Mouse (Mus musculus): ENCODE data around the gene Ercc2. TPM values are rescaled to one million over a fixed set of nuclear protein-coding genes. Genes with fewer than 3 reads are reported as not detected.

The Ercc2 gene
- total RNA-seq, 2 experiments from 2014 or later, result 7.8 to 8.8 TPM

DNA sequence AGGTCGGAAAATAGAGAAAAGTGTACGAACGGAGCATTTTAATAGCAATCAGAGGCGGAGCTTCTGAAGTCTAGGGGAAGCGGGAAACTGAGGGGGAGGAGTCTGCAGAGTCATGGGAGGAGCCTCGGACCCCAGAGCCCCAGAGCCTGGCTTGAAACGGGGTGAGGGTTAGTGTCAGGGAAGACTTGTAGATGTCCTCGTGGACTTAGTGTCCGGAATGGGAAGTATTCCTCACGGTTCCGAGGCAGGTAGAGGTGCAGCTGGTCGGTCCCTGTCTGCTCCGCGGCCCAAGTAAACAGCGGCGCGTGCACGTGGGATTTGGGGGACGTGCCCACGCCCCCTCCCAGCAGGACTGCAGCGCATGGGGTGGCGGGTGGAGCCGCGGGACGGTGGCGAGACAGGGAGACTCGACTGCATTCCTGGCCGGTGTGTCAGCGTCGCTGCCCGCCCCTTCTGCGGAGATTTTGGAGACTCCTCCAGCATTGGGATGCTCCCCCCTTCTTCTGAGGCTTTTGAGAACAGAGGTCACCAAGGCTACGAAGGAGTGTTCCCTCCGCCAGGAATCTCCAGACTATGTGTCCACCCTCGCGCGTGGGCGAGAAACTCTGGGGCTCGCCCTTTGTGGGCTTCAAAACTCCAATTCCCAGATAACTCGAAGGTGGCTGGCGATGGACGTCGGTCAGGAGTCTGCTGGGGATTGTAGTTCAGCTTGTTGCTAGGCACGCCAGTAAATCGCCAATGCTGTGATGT lies 21.7 kb upstream of the Ercc2 start:
- DNase-seq, result peak; percentile 72

DNA sequence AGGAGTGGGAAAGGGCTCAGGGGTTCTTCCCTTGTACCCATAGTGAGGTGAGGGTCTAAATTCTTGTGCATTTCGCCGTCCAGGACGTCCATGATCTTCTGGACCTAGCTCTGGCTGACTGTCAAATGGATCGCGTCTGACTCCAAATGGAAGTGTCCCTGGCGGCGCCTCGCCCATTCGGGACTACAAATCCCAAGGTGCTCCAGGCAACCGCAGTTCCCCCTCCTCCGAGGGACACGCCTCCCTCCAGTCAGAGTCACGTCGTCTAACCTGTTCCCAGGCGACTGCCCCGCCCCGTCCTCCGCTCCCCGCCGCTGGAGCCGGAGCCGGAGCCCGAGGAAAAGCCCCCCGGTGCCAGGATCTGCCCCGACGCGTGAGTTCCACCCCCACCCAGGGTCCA lies 20.9 kb upstream of the Ercc2 start:
- DNase-seq, result peak; percentile 91

DNA sequence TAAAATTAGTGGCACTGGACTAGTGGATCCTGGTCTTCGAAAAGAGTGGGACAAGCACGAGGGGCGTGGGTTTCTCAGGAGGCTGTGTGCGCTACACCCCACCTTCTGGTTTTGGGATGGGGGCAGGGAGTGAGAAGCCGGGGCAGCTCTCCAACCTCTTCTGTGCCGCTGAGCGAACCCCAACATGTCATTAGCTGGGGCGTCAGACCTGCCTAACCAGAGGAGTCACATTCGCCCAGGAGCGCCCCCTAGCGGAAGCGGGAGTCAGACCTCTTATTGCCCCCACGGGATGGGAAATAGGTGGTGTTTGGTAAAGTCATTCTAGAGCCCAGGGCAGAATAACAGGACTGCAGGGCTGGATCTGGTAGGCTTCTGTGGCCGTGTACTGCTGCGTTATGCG lies 20.1 kb upstream of the Ercc2 start:
- peak; percentile 63 for DNase-seq

GRCm38 (mm10) chr7:19362276-19362675 lies 19.5 kb upstream of the Ercc2 start:
- DNase-seq, result no peak

DNA sequence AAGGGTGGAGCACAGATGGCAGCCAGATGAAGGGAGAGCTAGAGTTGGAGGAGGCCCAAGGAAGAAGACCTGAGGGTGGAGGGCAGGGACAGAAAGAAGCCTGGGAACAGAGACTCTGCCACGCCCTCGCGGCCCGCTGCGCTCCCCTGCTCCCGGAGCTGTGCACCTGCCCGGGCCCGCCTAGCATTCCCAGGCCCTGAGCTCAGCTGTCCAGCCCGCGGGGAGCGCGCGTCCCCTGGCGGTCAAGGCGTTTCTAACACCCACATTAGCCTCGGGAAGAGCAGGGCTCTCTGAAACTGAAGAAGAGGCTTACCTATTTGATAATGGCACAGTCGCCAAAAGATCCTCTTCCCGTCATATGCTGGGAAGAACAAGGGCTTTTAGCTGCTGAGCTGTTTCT lies 17.9 kb upstream of the Ercc2 start:
- peak; percentile 72 for DNase-seq

DNA sequence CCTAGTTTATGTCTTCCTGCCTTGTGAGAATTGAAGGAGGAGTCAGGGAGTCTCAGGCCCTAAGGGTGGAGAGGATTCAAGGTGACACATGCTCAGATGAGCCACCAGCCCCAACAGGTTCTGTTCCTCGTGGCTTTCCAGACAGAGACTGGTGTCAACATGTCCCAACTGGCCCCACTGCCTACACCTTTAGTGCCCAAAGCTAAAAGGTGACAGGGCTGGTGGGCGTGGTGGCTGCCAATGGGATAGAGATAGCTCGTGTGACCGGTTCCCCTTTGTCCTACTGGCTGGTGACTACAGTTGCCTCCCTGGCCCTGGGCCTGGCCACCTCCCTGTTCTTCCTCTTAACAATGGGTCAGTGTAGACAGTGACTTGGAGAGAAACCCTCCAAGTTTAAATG lies 16.4 kb upstream of the Ercc2 start:
- DNase-seq, result no peak

DNA sequence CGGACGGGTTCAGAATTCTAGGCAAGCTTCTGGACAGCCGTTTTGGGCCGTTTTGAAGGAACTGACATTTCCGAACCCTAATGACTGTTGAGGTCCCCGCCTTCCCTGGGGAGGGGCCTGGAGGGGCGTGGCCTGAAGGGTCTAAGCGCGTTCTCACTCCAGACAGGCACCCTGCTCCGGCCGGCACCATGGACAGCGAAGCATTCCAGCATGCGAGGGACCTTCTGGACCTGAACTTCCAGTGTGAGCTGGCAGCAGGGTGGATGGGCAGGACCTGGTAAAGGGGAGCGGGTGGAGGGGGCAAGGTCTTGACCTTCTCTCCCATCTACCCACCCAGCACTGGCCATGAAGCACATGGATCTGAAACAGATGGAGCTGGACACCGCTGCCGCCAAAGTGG lies 13.4 kb upstream of the Ercc2 start:
- DNase-seq, result no peak

DNA sequence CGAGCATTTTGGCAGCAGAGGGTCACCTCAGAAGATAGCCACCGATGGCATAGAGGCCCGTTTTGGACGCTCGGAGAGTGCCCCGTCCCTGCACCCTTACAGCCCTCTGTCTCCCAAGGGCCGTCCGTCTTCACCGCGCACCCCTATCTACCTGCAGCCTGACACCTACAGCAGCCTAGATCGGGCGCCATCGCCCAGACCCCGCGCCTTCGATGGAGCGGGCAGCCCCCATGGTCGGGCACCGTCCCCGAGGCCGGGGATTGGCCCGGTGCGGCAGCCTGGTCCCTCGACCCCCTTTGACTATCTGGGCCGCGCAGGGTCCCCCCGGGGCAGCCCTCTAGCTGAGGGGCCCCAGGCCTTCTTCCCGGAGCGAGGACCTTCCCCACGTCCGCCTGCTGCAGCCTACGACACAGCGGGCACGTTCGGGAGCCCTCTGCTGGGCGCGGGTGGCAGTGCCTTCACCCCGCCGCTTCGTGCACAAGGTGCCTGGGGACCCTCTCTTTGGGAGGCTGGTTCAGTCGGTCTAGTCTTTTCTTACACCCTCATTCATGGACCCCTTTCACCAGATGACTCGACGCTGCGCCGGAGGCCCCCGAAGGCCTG lies 11.9 kb upstream of the Ercc2 start:
- DNase-seq, result no peak

- no peak for DNase-seq
These were observed 8.4 kb upstream of the Ercc2 start for GRCm38 (mm10) chr7:19373367-19373766.

DNA sequence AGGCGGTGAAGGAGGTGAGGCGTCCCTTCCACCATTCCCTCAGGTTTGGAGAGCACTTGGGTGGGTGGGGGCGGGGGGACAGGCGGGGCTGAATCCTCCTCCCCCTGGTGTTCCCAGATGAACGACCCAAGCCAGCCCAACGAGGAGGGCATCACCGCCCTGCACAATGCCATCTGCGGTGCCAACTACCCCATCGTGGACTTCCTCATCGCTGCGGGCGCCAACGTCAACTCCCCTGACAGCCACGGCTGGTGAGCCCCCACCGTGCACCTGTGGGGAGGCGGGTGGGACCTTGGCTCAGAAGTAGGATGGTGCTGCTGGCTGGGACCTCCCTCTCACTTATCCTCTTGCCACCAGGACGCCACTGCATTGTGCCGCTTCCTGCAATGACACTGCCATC lies 6.4 kb upstream of the Ercc2 start:
- DNase-seq, result no peak

GRCm38 (mm10) chr7:19376019-19376418 lies 5.8 kb upstream of the Ercc2 start:
- DNase-seq, result no peak

GRCm38 (mm10) chr7:19378049-19378448 lies 3.8 kb upstream of the Ercc2 start:
- DNase-seq, result no peak

DNA sequence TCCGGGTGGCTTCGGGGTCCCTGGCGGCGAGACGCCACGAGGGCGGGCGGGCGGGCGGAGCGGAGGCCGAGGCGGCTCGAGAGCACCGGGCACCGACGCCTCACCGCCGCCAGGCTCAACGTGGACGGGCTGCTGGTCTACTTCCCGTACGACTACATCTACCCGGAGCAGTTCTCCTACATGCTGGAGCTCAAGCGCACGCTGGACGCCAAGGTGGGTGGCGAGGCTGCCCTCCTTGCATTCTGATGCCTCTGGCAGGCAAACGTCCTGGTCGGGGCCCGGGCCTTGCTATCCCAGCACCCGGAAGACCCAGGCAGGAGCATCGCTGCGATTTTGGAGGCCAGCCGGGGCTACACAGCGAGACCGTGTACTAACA lies 344 bp downstream of the Ercc2 start:
- DNase-seq, result no peak

GRCm38 (mm10) chr7:19383708-19384107 lies 1.9 kb downstream of the Ercc2 start:
- DNase-seq, result no peak

GRCm38 (mm10) chr7:19388699-19389413 lies 7.0 kb downstream of the Ercc2 start:
- no peak for DNase-seq

DNA sequence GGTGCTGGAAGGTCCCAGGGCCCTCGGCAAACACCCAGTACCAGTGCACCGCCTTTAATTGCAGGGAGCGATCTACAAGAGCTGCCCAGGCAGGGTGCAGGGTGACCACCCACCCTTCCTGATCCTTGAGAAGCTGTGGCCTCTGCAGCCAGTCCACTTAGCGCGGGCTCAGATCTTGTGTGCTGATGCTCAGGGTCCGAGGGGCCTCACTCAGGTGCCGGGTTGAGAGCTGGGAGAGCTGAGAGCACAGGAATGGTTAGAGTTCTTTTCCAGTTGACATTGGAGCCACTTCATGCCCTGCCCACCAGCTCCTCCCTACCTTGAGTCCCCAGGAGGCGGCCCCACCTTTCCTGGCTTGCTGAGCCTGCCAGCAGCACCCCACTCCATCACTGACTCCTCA lies 12.7 kb downstream of the Ercc2 start:
- DNase-seq, result no peak

DNA sequence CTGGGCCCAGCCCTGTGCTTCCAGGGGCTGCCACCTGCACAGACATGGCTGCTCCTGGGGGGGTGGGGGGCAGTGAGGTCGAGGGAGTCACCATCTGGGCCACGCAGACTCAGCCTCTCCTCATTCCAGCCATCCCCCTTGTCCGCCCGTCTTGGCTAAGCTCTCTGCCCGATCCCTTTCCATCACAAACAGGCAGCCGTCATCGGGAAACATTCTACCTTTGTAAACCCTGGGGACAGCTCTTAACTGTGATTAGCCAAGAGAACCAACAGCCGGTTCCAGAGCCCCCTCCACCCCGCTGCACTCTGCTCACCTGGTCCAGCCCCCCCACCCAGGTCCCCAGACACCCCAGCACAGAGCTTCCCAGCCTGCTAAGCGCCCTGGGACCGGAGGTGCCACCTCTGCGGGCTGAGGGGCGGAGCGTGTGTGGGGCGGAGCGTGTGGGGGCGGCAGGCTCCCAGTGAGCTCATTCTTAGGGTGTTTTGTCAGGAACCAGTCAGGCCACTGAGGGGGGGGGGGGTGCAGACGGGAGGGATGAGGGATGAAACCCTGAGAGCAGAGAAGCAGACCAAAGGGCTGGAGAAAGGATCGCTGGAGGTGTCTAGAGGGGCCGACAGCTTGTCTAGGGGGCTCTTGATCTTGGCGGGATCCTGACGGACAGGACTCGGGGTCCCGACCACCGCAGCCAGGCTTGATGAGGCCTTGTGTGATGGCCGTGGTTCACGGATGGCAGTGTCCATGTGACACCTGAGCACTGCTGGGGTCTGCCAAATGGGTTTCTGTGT lies 17.9 kb downstream of the Ercc2 start:
- no peak for DNase-seq

- no peak for DNase-seq
These were observed 19.1 kb downstream of the Ercc2 start for GRCm38 (mm10) chr7:19400946-19401345.

DNA sequence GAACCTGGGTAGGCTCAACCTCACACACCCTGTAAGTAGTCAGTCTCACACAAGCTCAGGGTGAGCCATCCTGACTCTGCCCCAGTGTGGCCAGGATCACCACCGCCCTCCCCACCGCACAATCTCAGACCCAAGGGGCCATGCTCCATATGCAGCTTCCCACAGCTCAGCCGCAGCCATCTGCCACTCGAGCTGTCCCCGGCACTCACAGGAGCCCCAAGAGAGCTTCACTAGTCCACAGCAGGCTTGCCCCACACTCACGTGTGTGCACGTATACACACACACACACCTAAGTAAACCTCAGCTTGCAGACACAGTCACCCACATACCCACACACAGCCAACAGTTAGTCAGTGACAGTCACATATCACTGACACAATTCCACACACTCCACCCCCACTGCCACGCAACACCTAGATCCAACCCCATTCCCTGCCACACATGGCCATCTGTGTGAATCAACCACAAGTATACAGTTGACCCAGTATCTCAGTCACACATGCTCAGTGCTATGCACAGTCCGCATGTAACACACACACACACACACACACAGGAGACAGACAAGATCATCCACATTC lies 20.8 kb downstream of the Ercc2 start:
- DNase-seq, result no peak

DNA sequence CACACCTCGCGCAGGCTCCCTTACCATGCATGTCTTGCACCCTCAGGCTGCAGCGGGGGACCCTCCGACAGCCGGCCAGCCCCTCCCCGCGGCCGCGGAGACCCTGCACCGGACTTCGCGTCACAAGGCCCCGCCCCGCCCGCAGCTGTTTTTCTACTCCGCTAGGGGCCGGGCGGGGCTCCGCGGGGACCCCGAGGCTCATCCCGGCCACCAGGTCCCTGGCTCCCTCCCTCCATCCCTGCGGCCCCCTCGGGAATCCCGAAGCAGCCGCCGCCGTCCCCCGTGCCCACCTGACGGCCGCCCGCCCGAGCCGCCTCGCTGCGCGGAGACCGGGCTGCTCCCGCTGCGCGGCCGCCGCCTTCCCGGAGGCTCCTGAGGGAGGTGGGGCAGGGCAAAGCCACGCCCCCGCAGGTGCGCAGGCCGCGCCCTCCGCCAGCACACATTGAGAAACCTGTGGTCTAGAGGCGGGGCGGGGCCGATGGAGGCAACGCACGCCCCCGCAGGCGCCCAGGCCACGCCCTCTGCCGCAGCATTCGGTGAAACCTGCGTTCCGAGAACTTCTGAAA lies 22.0 kb downstream of the Ercc2 start, which contains the start of gene Klc3:
TSS of gene Klc3 (minus strand) at position 374 of the 566 bp plus-strand sequence.
- no peak for DNase-seq

DNA sequence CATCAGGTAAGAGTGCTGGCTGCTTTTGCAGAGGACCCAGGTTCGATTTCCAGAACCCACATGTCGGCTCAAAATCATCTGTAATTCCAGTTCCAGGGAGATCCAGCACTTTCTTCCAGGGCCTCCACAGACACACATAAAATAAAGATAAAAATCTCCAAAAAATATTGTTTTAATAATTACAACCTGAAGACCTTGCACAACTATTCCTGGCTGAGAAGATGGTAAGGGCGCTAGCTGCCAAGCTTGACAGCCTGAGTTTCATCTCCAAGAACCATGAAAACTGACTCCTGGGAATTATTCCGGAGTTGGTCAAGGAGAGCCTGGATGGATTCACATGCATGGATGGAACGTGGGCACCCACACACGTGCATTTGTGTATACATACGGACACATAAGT lies 22.7 kb downstream of the Ercc2 start, which contains the start of gene Ckm:
TSS of gene Ckm (plus strand) at position 301 of the 400 bp plus-strand sequence.
- no peak for DNase-seq

DNA sequence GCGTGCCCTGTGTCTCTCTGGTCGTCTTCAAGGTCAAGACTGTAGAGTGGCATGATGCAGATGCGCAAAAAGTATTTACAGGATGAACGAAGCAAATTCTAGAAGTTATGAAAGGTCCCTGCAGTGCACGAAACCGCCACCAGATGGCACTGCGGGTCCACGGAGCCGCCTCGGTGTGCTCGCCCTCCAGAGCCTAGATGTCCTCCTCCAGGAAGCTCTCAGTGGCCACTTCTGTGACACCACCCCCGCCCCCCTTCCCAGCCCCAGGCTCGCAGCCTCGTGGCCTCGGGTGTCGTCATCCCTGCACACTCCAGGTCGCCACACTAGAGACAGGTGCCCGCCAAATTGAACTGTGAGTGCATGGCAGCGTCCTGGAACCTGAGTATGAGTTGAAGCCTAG lies 23.6 kb downstream of the Ercc2 start:
- peak; percentile 70 for DNase-seq
